In the genomic region with DNA sequence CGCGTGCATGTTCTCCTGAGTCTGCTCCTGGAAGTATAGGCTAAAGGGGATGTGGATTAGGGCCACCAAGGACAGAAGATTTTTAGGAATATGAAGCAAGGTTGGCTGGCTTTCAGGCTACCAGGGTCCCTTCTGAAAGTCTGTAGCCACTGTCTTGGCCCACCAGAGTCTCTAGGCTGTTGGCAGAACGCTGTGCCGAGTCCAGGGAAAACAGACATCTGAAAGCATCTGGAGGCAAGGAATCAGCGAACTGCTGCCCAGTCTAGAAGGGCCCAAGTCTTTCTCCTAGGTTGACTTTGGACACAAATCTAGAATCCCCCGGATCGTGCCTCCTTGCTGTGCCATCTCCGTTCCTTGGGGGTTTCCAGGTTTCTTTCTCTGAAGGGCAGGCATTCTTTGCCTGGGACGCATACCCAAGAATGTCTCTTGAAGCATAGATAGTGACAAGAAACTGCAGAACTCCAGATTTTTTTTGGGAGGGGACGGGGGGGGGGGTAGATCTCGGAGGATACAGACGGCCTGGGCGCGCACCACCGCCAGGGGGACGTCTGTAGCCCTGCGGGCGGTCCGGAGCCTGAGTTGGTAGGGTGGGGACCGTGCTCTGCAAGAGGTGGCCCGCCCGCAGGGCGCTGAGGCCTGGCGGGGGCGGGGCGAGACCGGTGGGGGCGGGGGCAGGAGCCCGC, we compare ENCODE assay signal across 8 mouse cellular contexts. TPM values are rescaled to one million over a fixed set of nuclear protein-coding genes. Genes with fewer than 3 reads are reported as not detected.
DNase-seq lines count a peak whose midpoint lies in the region; ATAC-seq and TF ChIP-seq lines count a peak whose summit lies in the region.

No protein-coding gene starts in this region.

- peaks cover 4% of the 10 kb centered on the region; the same call in 1 of the 2 replicates for H3K9me3 ChIP-seq in forebrain, embryonic 14.5 days (replicated peaks; ENCODE audit: control insufficient read depth, low read length)
- 0 out of 2 replicates have a peak, but pooled peaks cover 2% of the 10 kb centered on the region for H3K9me3 ChIP-seq in hindbrain, embryonic 10.5 days
- 0 out of 2 replicates have a peak, but pooled peaks cover 3% of the 10 kb centered on the region for H3K9me3 ChIP-seq in limb, embryonic 14.5 days (ENCODE audit: control insufficient read depth, low read length)
- H3K9me3 ChIP-seq in midbrain, embryonic 13.5 days, result 0 out of 2 replicates have a peak, but pooled peaks cover 4% of the 10 kb centered on the region

- peak; percentile 83 for ATAC-seq in forebrain, embryonic 14.5 days
- peak; percentile 78 for ATAC-seq in limb, embryonic 14.5 days (ENCODE audit: low FRiP score, low read depth)
- ATAC-seq in midbrain, embryonic 13.5 days, result peak; percentile 74

- peaks cover 3% of the 10 kb centered on the region; the same call in 1 of the 2 replicates for H3K4me1 ChIP-seq in forebrain, embryonic 14.5 days (ENCODE audit: control insufficient read depth, insufficient read depth, low read length)
- H3K4me1 ChIP-seq in hindbrain, embryonic 10.5 days (replicated peaks), result peaks cover 28% of the 10 kb centered on the region
- 0 out of 2 replicates have a peak, but pooled peaks cover 5% of the 10 kb centered on the region for H3K4me1 ChIP-seq in limb, embryonic 14.5 days (ENCODE audit: control insufficient read depth, insufficient read depth, low read length)
- H3K4me1 ChIP-seq in midbrain, embryonic 13.5 days (replicated peaks), result peaks cover 30% of the 10 kb centered on the region

- peak overlapping the region; percentile 81 for H3K4me3 ChIP-seq in forebrain, embryonic 14.5 days (ENCODE audit: low read depth, low read length)
- peak overlapping the region; percentile 72 for H3K4me3 ChIP-seq in hindbrain, embryonic 10.5 days
- peak overlapping the region; percentile 78 for H3K4me3 ChIP-seq in limb, embryonic 14.5 days (replicated peaks; ENCODE audit: low read length)
- H3K4me3 ChIP-seq in midbrain, embryonic 13.5 days (replicated peaks), result peak overlapping the region; percentile 88

- H3K36me3 ChIP-seq in forebrain, embryonic 14.5 days (ENCODE audit: control insufficient read depth, insufficient read depth, low read length), result no peaks in the 10 kb centered on the region
- H3K36me3 ChIP-seq in hindbrain, embryonic 10.5 days, result no peaks in the 10 kb centered on the region
- no peaks in the 10 kb centered on the region for H3K36me3 ChIP-seq in limb, embryonic 14.5 days (ENCODE audit: control insufficient read depth, insufficient read depth, low read length)
- H3K36me3 ChIP-seq in midbrain, embryonic 13.5 days, result no peaks in the 10 kb centered on the region

- H3K9ac ChIP-seq in forebrain, embryonic 14.5 days (ENCODE audit: low read length), result peak overlapping the region; percentile 94
- H3K9ac ChIP-seq in limb, embryonic 14.5 days (ENCODE audit: low read depth, low read length, severe bottlenecking), result peak overlapping the region; percentile 82
- peak overlapping the region; percentile 90 for H3K9ac ChIP-seq in midbrain, embryonic 13.5 days (replicated peaks)

- H3K27me3 ChIP-seq in forebrain, embryonic 14.5 days (replicated peaks; ENCODE audit: control insufficient read depth, insufficient read depth, low read length), result no peaks in the 10 kb centered on the region
- H3K27me3 ChIP-seq in hindbrain, embryonic 10.5 days (ENCODE audit: insufficient read depth, poor library complexity, severe bottlenecking), result peaks cover 8% of the 10 kb centered on the region; the same call in 1 of the 2 replicates
- no peaks in the 10 kb centered on the region for H3K27me3 ChIP-seq in limb, embryonic 14.5 days (ENCODE audit: control insufficient read depth, insufficient read depth, low read length)
- no peaks in the 10 kb centered on the region for H3K27me3 ChIP-seq in midbrain, embryonic 13.5 days

- peak overlapping the region; percentile 87 for H3K4me2 ChIP-seq in forebrain, embryonic 14.5 days (ENCODE audit: low read length)
- peak overlapping the region; percentile 85 for H3K4me2 ChIP-seq in limb, embryonic 14.5 days (replicated peaks; ENCODE audit: low read depth, low read length, severe bottlenecking)
- peak overlapping the region; percentile 88 for H3K4me2 ChIP-seq in midbrain, embryonic 13.5 days (replicated peaks)

- peak; percentile 78 for DNase-seq in 3T3-L1 (ENCODE audit: low read depth, low spot score)
- DNase-seq in adrenal gland, adult 8-10 months, result peak; percentile 31
- DNase-seq in forebrain, embryonic 14.5 days (ENCODE audit: low spot score), result peak; percentile 73
- DNase-seq in hindbrain, embryonic 10.5 days (ENCODE audit: low spot score), result peak; percentile 70
- no peak for DNase-seq in limb, embryonic 14.5 days (ENCODE audit: low spot score)
- peak; percentile 84 for DNase-seq in testis, postnatal 10 days (ENCODE audit: low spot score)
- DNase-seq in frontal cortex, postnatal 14 days (ENCODE audit: low spot score in 2 of 2), result no peak

- TF ChIP-seq POLR2A in limb, embryonic 14.5 days (IDR thresholded peaks at IDR 0.05; ENCODE audit: borderline replicate concordance, extremely low read depth, insufficient read depth, insufficient read length), result no peak

- WGBS in forebrain, embryonic 14.5 days, result 9% methylated on average over 28 of the region's 29 CpGs
- 7% methylated on average over 29 of the region's 29 CpGs for WGBS in hindbrain, embryonic 10.5 days
- 12% methylated on average over 20 of the region's 29 CpGs for WGBS in limb, embryonic 14.5 days
- 10% methylated on average over 20 of the region's 29 CpGs for WGBS in midbrain, embryonic 13.5 days

- H3K27ac ChIP-seq in forebrain, embryonic 14.5 days (ENCODE audit: low read depth, low read length), result peak overlapping the region; percentile 81; the same call in 1 of the 2 replicates
- peak overlapping the region; percentile 92 for H3K27ac ChIP-seq in hindbrain, embryonic 10.5 days
- peak overlapping the region; percentile 48 for H3K27ac ChIP-seq in limb, embryonic 14.5 days (replicated peaks; ENCODE audit: low read depth, low read length)
- H3K27ac ChIP-seq in midbrain, embryonic 13.5 days, result peak overlapping the region; percentile 81

RNA-seq across cellular contexts. Expression of a gene that starts 0.5 kb away (rescaled TPM):
- total RNA-seq in adrenal gland, adult 8-10 months (2022), result 1 to 10 TPM; 4.9 to 6.2 (median 5.7) TPM
- 9.4 and 9.7 TPM in 2 replicates for polyA plus RNA-seq in forebrain, embryonic 14.5 days (2014; fragmentation: Nextera tagmentation; extraction: Ambion mirVana)
- polyA plus RNA-seq in hindbrain, embryonic 10.5 days (2016; fragmentation: Nextera tagmentation; extraction: Ambion mirVana), result 16.1 and 16.2 TPM in 2 replicates
- 44.3 and 60.0 TPM in 2 replicates for polyA plus RNA-seq in limb, embryonic 14.5 days (2012; rRNA removed)
- 19.4 and 22.7 TPM in 2 replicates for polyA plus RNA-seq in limb, embryonic 14.5 days (2014; fragmentation: Nextera tagmentation; extraction: Ambion mirVana)
- 13.4 and 17.8 TPM in 2 replicates for polyA plus RNA-seq in midbrain, embryonic 13.5 days (2015; fragmentation: Nextera tagmentation; extraction: Ambion mirVana)

RNA-seq across cellular contexts. Expression of a gene that starts 47.8 kb away (rescaled TPM):
- 100 to 1,000 TPM; 379 to 403 (median 391) TPM for total RNA-seq in adrenal gland, adult 8-10 months (2022)
- polyA plus RNA-seq in forebrain, embryonic 14.5 days (2014; fragmentation: Nextera tagmentation; extraction: Ambion mirVana), result 546 and 597 TPM in 2 replicates
- polyA plus RNA-seq in hindbrain, embryonic 10.5 days (2016; fragmentation: Nextera tagmentation; extraction: Ambion mirVana), result 538 and 546 TPM in 2 replicates
- 403 and 464 TPM in 2 replicates for polyA plus RNA-seq in limb, embryonic 14.5 days (2012; rRNA removed)
- 500 and 524 TPM in 2 replicates for polyA plus RNA-seq in limb, embryonic 14.5 days (2014; fragmentation: Nextera tagmentation; extraction: Ambion mirVana)
- polyA plus RNA-seq in midbrain, embryonic 13.5 days (2015; fragmentation: Nextera tagmentation; extraction: Ambion mirVana), result 575 and 608 TPM in 2 replicates

Comparison
In these comparisons a context has a peak if more than half of its experiments do, and no peak if none do; other contexts are left out.
1. DNase-seq: peak in 3T3-L1 (single experiment), adrenal gland, adult 8-10 months (single experiment), forebrain, embryonic 14.5 days (single experiment), hindbrain, embryonic 10.5 days (single experiment) and testis, postnatal 10 days (single experiment); none in limb, embryonic 14.5 days (single experiment) and frontal cortex, postnatal 14 days (0 of 2).
2. Peak in every context shown above with its lines, with median percentiles within 50 percentile points of each other: ATAC-seq, H3K27ac ChIP-seq, H3K4me2 ChIP-seq, H3K4me3 ChIP-seq and H3K9ac ChIP-seq.